28 mouse cellular contexts compared by ENCODE assay signal in the genomic region with DNA sequence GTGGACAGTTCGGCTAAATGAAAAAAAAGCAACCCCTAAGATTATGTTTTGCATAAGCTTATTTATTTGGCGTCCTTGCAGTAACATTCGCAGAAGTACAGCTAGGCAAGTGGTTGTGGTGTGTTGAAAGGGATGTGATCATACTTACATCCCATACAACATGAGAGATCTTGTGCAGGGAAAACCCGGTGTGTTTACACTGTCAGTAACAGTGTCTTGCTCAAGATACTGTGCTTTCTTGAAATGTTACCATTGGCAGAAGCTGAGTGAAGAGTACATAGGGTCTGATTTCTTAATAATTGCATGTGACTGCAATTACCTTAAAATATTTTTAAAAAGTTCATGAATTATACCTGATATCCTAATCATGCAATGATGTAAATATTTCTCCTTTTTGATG.
"Had no signal": no experiment of that assay in that cellular context is flagged by ENCODE, and none has a peak within 500 bp of the region (broad histone marks: within the 10 kb centered on the region; RNA-seq: fewer than 3 reads in every experiment).

No protein-coding gene starts in this region.

- H3K27me3 ChIP-seq: limb, embryonic 12.5 days; limb, embryonic 13.5 days; limb, embryonic 15.5 days; liver, embryonic 12.5 days; liver, embryonic 13.5 days; liver, embryonic 15.5 days; lung, embryonic 15.5 days; megakaryocyte, embryonic 14.5 days; midbrain, embryonic 12.5 days; midbrain, embryonic 13.5 days; midbrain, embryonic 15.5 days had no signal

- DNase-seq: left cerebral cortex, postnatal 4 days; liver; liver, embryonic 13.5 days; liver, postnatal 0 days; lung, adult 18-20 months; lung, adult 2 months; lung, embryonic 14.5 days; lung, postnatal 10 days; lung, postnatal 14 days; lung, postnatal 36 days; lung, postnatal 4 days; midbrain, embryonic 14.5 days had no signal

- H3K27ac ChIP-seq: left cerebral cortex, adult 2 months; limb, embryonic 10.5 days; limb, embryonic 12.5 days; limb, embryonic 13.5 days; limb, embryonic 15.5 days; liver, embryonic 12.5 days; liver, embryonic 13.5 days; liver, embryonic 14.5 days; liver, embryonic 15.5 days; lung, embryonic 15.5 days; macrophage; midbrain, embryonic 10.5 days; midbrain, embryonic 12.5 days; midbrain, embryonic 13.5 days; midbrain, embryonic 15.5 days had no signal

- H3K4me3 ChIP-seq: left cerebral cortex, adult 2 months; limb, embryonic 10.5 days; limb, embryonic 12.5 days; limb, embryonic 13.5 days; limb, embryonic 15.5 days; liver, embryonic 12.5 days; liver, embryonic 13.5 days; liver, embryonic 15.5 days; lung, embryonic 15.5 days; megakaryocyte, embryonic 14.5 days; midbrain, embryonic 10.5 days; midbrain, embryonic 12.5 days; midbrain, embryonic 13.5 days; midbrain, embryonic 15.5 days; myocyte had no signal
